Mouse (Mus musculus) forebrain, embryonic 16.5 days (tissue): ENCODE data around the gene Snd1. TPM values are rescaled to one million over a fixed set of nuclear protein-coding genes. Genes with fewer than 3 reads are reported as not detected.

Source experiments
- ATAC-seq: fragments of 200-750 bp; cut with Nextera tagmentation; 2 replicates; pipeline ENCODE4 v1.8.0; 2017; ENCODE audit warnings: mild to moderate bottlenecking, moderate library complexity
- H3K27ac ChIP-seq: fragments of 300-500 bp; sonication (generic); 2 replicates; pipeline ENCODE4 v1.5.1; 2014; ENCODE audit warnings: low read length, control low read depth
- H3K27me3 ChIP-seq: fragments of 300-500 bp; sonication (generic); replicated peaks from 2 replicates; pipeline ENCODE4 v1.6.1; 2014; ENCODE audit warnings: low read length; ENCODE audit not compliant: control insufficient read depth, insufficient read depth
- H3K36me3 ChIP-seq: fragments of 300-500 bp; sonication (generic); 2 replicates; pipeline ENCODE4 v1.6.1; 2014; ENCODE audit not compliant: control insufficient read depth, insufficient read depth
- H3K4me1 ChIP-seq: fragments of 300-500 bp; sonication (generic); replicated peaks from 2 replicates; pipeline ENCODE4 v1.6.1; 2014; ENCODE audit warnings: low read length; ENCODE audit not compliant: control insufficient read depth, insufficient read depth
- H3K4me2 ChIP-seq: fragments of 300-500 bp; sonication (generic); 2 replicates; pipeline ENCODE4 v1.6.1; 2014; ENCODE audit warnings: mild to moderate bottlenecking, low read length, control low read depth
- H3K4me3 ChIP-seq: fragments of 300-500 bp; sonication (generic); replicated peaks from 2 replicates; pipeline ENCODE4 v1.5.1; 2014; ENCODE audit warnings: mild to moderate bottlenecking, low read length, control low read depth
- H3K9ac ChIP-seq: fragments of 300-500 bp; sonication (generic); replicated peaks from 2 replicates; pipeline ENCODE4 v1.6.1; 2014; ENCODE audit warnings: low read depth, low read length, control low read depth
- H3K9me3 ChIP-seq: fragments of 300-500 bp; sonication (generic); 2 replicates; pipeline ENCODE4 v1.6.1; 2016; ENCODE audit warnings: low read length; ENCODE audit not compliant: control insufficient read depth
- WGBS: fragments of 180-500 bp; shearing (Covaris S2); extraction: QIAGEN DNeasy Blood & Tissue Kit; methylation state at CpG from one replicate; pipeline ENCODE4 v1.1.7; 2014; 5-methylcytosine and 5-hydroxymethylcytosine counted together
- polyA plus RNA-seq: library from polyadenylated mRNA; unstranded; fragments of >200 nt; fragmentation: Nextera tagmentation; extraction: Ambion mirVana; gene quantifications from 2 replicates; pipeline ENCODE4 v1.2.1, GENCODE M21; 2015

The Snd1 gene
- polyA plus RNA-seq, 1 experiment from 2014 or later, result 81.0 TPM

- H3K9me3 ChIP-seq, result no peaks in the 10 kb centered on the region
- H3K27me3 ChIP-seq, result no peaks in the 10 kb centered on the region
- no peaks in the 10 kb centered on the region; the same call in 1 of the 2 replicates for H3K4me1 ChIP-seq
- no peaks in the 10 kb centered on the region for H3K36me3 ChIP-seq
- no peak overlapping the region for H3K27ac ChIP-seq
- WGBS, result 99% methylated on average over 4 of the region's 4 CpGs
- H3K4me3 ChIP-seq, result no peak overlapping the region
- no peak overlapping the region for H3K9ac ChIP-seq
- no peak overlapping the region for H3K4me2 ChIP-seq
- no peak for ATAC-seq
Measured at GRCm38 (mm10) chr6:28594759-28595158, 119.8 kb downstream of the Snd1 start.

DNA sequence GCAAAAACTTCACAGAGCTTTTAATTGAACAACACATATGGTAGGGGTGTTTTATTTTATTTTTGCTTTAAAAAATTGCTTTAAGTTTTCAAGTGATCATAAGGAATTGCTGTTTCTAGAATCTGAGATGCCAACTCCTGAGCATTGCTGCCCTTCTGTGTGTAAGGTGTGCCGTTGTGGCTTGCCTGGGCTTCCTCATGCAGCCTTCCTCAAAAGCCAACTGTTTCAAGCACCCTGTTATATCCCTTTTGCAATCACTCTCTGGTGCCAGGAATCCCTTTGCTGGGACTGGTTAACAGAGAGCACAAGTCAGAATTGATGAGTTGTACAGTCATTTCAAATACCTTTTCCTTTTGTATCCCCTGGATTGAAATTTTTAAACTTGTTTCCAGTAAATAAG is 120.3 kb downstream of the Snd1 start:
- WGBS, result 89% methylated on average over 1 of the region's 1 CpGs
- no peaks in the 10 kb centered on the region for H3K36me3 ChIP-seq

GRCm38 (mm10) chr6:28597266-28597665 is 122.3 kb downstream of the Snd1 start:
- H3K9me3 ChIP-seq, result no peaks in the 10 kb centered on the region
- no peak overlapping the region for H3K27ac ChIP-seq
- no peak for ATAC-seq
- H3K9ac ChIP-seq, result no peak overlapping the region
- WGBS, result 93% methylated on average over 5 of the region's 5 CpGs
- no peaks in the 10 kb centered on the region for H3K36me3 ChIP-seq
- no peaks in the 10 kb centered on the region for H3K27me3 ChIP-seq
- no peaks in the 10 kb centered on the region; the same call in 1 of the 2 replicates for H3K4me1 ChIP-seq
- H3K4me2 ChIP-seq, result no peak overlapping the region
- no peak overlapping the region for H3K4me3 ChIP-seq

More for the DNA sequence above, 120.3 kb downstream of the Snd1 start:
- Histone ChIP-seq H3K4me1 (no peaks in the 10 kb centered on the region; the same call in 1 of the 2 replicates), H3K4me3 (no peak overlapping the region), H3K9me3 (no peaks in the 10 kb centered on the region), H3K4me2 (no peak overlapping the region), H3K27ac (no peak overlapping the region), H3K9ac (no peak overlapping the region), H3K27me3 (no peaks in the 10 kb centered on the region)
- ATAC-seq, result no peak

GRCm38 (mm10) chr6:28599120-28599519 is 124.2 kb downstream of the Snd1 start:
- Histone ChIP-seq H3K4me3 (no peak overlapping the region), H3K36me3 (no peaks in the 10 kb centered on the region), H3K4me1 (no peaks in the 10 kb centered on the region; the same call in 1 of the 2 replicates), H3K4me2 (no peak overlapping the region), H3K9me3 (no peaks in the 10 kb centered on the region), H3K27ac (no peak overlapping the region), H3K9ac (no peak overlapping the region), H3K27me3 (no peaks in the 10 kb centered on the region)
- no peak for ATAC-seq
- WGBS, result 94% methylated on average over 5 of the region's 5 CpGs

DNA sequence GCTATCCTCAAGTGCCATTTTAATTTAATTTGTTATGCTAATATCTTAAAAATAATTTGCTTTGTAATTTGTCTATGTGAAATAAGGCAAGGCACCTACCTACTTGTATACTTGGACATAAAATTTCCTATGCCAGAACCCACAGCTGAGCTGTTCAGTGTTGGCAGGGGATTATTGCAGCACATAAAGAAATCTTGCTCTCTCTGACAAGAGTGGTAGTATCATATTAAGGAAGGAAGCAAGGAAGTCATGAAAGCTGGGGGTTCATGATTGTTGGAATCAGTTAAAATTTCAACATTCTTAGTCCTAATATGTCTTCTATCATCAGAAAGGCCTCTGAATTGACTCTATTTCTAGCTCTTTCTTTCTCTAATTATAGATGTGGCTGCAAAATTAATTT is 125.5 kb downstream of the Snd1 start:
- no peaks in the 10 kb centered on the region for H3K36me3 ChIP-seq
- H3K4me2 ChIP-seq, result no peak overlapping the region
- no peaks in the 10 kb centered on the region; the same call in 1 of the 2 replicates for H3K4me1 ChIP-seq
- no peaks in the 10 kb centered on the region for H3K27me3 ChIP-seq
- no peak overlapping the region for H3K4me3 ChIP-seq
- H3K9me3 ChIP-seq, result no peaks in the 10 kb centered on the region
- no peak overlapping the region for H3K27ac ChIP-seq
- no peak overlapping the region for H3K9ac ChIP-seq
- ATAC-seq, result no peak

GRCm38 (mm10) chr6:28603401-28603800 is 128.5 kb downstream of the Snd1 start:
- Histone ChIP-seq H3K4me1 (no peaks in the 10 kb centered on the region; the same call in 1 of the 2 replicates), H3K36me3 (no peaks in the 10 kb centered on the region), H3K27me3 (no peaks in the 10 kb centered on the region), H3K9me3 (no peaks in the 10 kb centered on the region), H3K9ac (no peak overlapping the region), H3K4me3 (no peak overlapping the region), H3K27ac (no peak overlapping the region), H3K4me2 (no peak overlapping the region)
- WGBS, result 89% methylated on average over 3 of the region's 3 CpGs
- ATAC-seq, result no peak

- H3K4me2 ChIP-seq, result no peak overlapping the region
- 59% methylated on average over 3 of the region's 3 CpGs for WGBS
- no peak overlapping the region for H3K27ac ChIP-seq
Measured at GRCm38 (mm10) chr6:28603823-28604222, 128.9 kb downstream of the Snd1 start.

GRCm38 (mm10) chr6:28609291-28609690 is 134.4 kb downstream of the Snd1 start:
- WGBS, result 73% methylated on average over 4 of the region's 4 CpGs
- no peaks in the 10 kb centered on the region for H3K9me3 ChIP-seq

More at GRCm38 (mm10) chr6:28603823-28604222, 128.9 kb downstream of the Snd1 start:
- H3K27me3 ChIP-seq, result no peaks in the 10 kb centered on the region
- no peak for ATAC-seq
- H3K9me3 ChIP-seq, result no peaks in the 10 kb centered on the region
- H3K36me3 ChIP-seq, result no peaks in the 10 kb centered on the region
- H3K9ac ChIP-seq, result no peak overlapping the region
- no peaks in the 10 kb centered on the region; the same call in 1 of the 2 replicates for H3K4me1 ChIP-seq
- no peak overlapping the region for H3K4me3 ChIP-seq

GRCm38 (mm10) chr6:28610127-28610526 is 135.2 kb downstream of the Snd1 start:
- Histone ChIP-seq H3K36me3 (no peaks in the 10 kb centered on the region), H3K27ac (no peak overlapping the region), H3K9me3 (no peaks in the 10 kb centered on the region), H3K4me1 (peaks cover 4% of the 10 kb centered on the region; the same call in 1 of the 2 replicates), H3K4me3 (no peak overlapping the region), H3K9ac (no peak overlapping the region), H3K27me3 (no peaks in the 10 kb centered on the region), H3K4me2 (no peak overlapping the region)
- WGBS, result 83% methylated on average over 1 of the region's 1 CpGs
- no peak for ATAC-seq

More at GRCm38 (mm10) chr6:28609291-28609690, 134.4 kb downstream of the Snd1 start:
- ATAC-seq, result no peak
- Histone ChIP-seq H3K27me3 (no peaks in the 10 kb centered on the region), H3K36me3 (no peaks in the 10 kb centered on the region), H3K9ac (no peak overlapping the region), H3K27ac (no peak overlapping the region), H3K4me2 (no peak overlapping the region), H3K4me3 (no peak overlapping the region), H3K4me1 (no peaks in the 10 kb centered on the region)

DNA sequence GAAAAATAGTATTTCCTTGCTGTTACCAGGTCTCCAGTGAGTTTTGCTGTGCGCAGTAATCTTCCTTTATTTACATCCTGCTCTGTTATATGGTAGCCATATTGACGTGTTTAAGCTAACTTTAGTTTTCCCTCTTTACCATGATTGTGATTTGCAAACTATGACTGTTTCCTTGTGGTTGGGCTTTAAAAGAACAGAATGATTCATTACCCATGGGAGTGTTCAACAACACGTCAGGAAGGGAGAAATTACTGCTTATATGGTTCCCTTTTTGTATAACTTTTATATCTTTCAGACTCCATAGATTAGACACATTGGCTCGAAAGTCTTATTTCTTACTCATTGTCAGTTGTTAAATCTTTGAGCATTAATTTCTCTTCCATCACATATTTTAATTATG is 138.5 kb downstream of the Snd1 start:
- H3K4me1 ChIP-seq, result peaks cover 21% of the 10 kb centered on the region
- H3K27me3 ChIP-seq, result no peaks in the 10 kb centered on the region
- 88% methylated on average over 4 of the region's 4 CpGs for WGBS
- ATAC-seq, result no peak
- no peak overlapping the region for H3K4me2 ChIP-seq
- H3K9ac ChIP-seq, result no peak overlapping the region
- H3K4me3 ChIP-seq, result no peak overlapping the region
- H3K36me3 ChIP-seq, result no peaks in the 10 kb centered on the region
- no peaks in the 10 kb centered on the region for H3K9me3 ChIP-seq
- H3K27ac ChIP-seq, result no peak overlapping the region
